Mouse (Mus musculus) layer of hippocampus, adult 2 months (tissue): ENCODE results near the gene Zscan4b. TPM values are rescaled to one million over a fixed set of nuclear protein-coding genes. Genes with fewer than 3 reads are reported as not detected.
"Not testable (repeated sequence)": the region's sequence is repeated elsewhere in the genome, so short reads cannot be mapped to it uniquely, and the experiment has no call there.

Experiments used
- DNase-seq, 2 experiments: peaks; one replicate each; pipeline ENCODE4 v3.0.0; 2022; ENCODE audit warnings: low spot score in 2 of 2
- H3K27ac ChIP-seq: fragments of 200-600 bp; 2 replicates; pipeline ENCODE4 v1.8.1; 2022
- H3K4me3 ChIP-seq: fragments of 200-600 bp; 2 replicates; pipeline ENCODE4 v1.8.1; 2022; ENCODE audit warnings: mild to moderate bottlenecking
- long read RNA-seq, 2 experiments: library from polyadenylated mRNA; stranded (forward); transcript quantifications; one replicate each; pipeline ENCODE4 v2.0.0; 2021; ENCODE audit warnings: borderline mapping rate in 2 of 2
- total RNA-seq, 2 experiments: library from RNA; stranded (reverse); gene quantifications; 2 replicates each; pipeline ENCODE4 v1.2.3; 2021

The Zscan4b gene
- total RNA-seq = not detected
- long read RNA-seq, experiment 1 = 0 reads
- long read RNA-seq, experiment 2 = 0 reads

DNA sequence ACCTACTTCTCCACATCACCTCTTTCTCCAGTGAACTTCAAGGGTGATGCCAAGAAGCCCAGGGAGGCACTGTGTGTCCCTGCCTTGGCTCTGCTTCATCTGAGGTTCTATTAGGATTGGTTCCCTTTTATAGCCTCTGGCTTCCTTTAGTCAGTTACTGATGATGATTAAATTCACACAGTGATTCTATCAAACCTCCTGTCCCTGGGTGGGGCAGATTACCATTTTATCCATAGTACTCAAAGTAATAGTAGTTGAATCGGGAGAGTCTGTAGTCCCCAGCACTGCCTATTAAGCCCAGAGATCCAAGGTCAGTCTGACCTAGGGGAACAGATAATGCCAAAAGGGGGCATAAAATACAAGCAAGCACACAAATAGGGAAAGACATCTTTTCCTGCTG lies at the start of gene Zscan4b:
Gene Zscan4b, minus strand, starts transcription at position 101 of the 400 bp plus-strand sequence.
- H3K27ac ChIP-seq, DNase-seq, H3K4me3 ChIP-seq: not testable (repeated sequence)

Other genes with a start within 250 kb of the Zscan4b start
- not detected for gene Nlrp4b, start 217.3 kb downstream of the Zscan4b start, total RNA-seq
- not detected for gene Vmn1r71, start 150.7 kb downstream of the Zscan4b start, total RNA-seq
- not detected for gene Zscan4c, start 100.7 kb upstream of the Zscan4b start, total RNA-seq
- gene Zscan4-ps1, start 164.6 kb upstream of the Zscan4b start, total RNA-seq = not detected